Mouse (Mus musculus) thymus, postnatal 36 days (tissue): ENCODE results near the gene Qk.

Source experiments
- DNase-seq, 2 experiments: peaks; one replicate each; pipeline ENCODE4 v3.0.0; 2022; ENCODE audit warnings: mixed read lengths in 2 of 2

Qk gene

DNA sequence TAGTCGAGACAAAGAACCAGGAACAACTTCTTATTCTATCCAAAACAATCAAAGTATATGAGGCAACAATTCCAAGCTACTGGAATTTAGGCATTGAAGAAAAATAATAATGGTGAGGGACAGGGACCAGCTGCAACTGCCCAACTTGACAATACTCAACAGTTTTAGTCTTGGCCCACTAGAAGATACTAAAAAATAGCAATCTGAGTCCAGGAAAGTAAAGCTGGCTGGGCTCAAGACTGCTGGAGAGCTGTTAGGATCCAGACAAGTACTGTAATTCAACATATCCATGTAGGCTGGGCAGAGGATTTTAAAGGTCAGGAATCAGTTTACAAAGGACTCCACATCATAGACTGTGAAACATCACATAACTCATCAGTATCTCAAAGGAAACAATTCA lies 79.6 kb downstream of the Qk start:
- DNase-seq, result no peak

GRCm38 (mm10) chr17:10236595-10236994 lies 83.1 kb downstream of the Qk start:
- DNase-seq, result no peak

- DNase-seq, result no peak
Measured at GRCm38 (mm10) chr17:10232406-10232805, 87.2 kb downstream of the Qk start.

DNA sequence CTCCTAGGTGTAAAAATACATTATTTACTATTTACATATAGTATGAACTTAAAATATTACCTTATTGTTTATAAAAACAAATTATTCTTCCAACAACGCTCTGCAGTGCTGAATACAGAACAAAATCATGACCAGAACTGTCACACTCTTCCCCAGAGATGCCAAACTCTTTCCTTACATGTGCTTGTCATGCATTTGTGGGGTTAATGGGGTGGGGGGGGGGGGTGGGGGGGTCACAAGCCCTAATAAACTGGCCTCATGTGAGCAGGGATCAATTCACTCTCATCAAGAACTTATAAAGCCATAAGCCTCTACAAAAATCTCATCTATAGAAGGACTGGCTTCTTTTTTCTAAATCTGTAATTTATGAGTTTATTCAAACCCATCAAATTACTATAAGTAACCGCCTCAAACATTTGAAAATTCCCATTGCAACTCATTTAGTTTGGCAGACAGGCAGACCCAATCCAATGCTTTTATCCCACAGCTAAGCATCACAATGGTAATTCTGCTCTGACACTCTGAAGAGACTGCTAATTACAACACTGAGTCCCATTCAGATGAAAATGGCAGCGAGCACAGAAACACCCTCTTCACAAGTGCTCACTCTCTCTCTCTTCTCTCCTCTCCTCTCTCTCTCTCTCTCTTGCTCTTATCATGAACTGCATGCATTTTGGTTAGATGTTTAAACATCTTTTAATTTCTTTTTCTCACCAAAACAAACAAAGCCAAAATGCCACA lies 91.7 kb downstream of the Qk start:
- DNase-seq, result no peak

DNA sequence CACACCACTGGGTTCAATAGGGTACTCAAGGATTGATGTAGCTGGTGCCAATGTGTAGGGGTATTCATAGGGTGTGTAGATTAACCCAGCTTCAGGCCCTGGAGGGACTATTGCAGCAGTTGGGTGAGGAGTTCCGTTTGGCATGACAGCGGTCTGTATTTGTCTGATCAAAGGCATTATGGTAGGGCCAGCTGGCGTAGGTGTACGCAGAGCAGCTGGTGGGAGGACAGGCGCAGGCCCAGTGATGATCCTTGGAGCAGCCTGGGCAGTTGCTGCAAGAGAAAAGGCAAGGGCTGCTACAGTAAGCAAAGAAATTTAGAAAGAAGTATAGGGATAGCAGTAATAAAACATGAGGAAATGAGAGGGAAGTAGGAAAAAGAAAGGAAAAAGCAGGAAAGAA lies 103.5 kb downstream of the Qk start:
- DNase-seq, result no peak

DNA sequence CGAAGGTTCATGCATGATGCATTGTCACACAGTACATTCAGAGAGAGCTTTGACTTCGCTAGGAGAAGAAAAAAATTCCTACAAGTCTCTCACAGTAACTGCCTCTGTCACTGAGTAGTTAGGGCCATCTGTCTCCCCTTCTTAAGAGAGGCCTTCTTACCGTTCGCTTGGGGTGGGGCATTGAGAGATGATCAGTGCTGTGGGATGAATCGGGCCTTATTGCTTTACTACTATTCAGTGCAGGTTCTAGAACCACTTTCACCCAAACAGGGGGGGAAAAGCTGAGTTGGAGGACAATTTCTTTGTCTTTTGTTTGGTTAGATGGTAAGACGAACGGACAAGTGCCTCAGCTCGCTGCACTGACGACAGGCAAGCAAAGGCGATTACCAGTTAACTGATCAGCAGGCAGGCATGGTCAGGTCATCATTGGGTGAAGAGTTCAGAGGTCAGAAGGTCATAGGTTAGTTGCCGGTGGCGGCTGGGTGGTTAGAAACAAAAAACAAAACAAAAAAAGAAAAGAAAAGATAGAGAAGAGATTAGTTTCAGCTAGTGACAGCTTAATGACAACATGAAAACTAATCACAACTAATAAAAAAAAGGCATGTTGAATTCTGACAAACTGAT lies 110.4 kb downstream of the Qk start:
- no peak for DNase-seq

DNA sequence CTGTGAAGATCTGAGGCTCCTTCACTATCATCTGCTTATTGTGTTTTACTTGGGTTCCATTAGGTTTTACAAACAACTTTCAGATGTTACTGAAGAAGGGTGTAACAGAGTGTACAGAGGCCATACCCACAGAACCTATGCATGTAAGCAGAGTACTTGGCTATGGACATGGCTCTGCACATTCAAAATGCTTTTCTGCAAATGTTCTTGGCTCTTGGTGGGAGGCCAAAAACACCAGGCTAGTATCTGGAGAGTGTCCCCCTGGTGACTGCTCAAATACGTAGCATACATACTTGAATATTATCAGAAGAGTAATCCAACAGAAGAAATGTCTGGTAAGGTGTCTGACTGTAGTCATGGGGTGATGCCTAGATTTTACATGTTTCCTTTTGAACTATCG lies 121.0 kb downstream of the Qk start:
- DNase-seq, result no peak

DNA sequence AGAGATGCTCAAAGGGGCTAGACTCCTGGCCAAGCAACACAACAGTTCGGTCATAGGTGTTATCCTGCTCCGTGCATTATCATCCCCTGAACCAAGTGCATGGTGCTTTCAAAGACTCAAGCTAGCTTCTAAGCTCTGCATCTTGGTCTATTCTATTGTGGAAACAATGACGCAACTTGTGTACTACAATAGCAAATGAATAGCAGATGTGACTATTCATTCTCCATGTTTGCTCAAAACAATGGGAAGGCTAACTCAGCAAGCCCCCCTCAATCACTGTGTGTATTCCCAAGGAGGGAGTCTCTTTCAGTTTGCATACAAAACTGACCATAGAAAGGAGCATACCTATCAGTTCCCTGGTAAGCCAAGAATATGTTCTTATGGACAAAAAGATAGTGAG lies 121.4 kb downstream of the Qk start:
- no peak for DNase-seq

GRCm38 (mm10) chr17:10195703-10196102 lies 124.0 kb downstream of the Qk start:
- DNase-seq, result no peak

DNA sequence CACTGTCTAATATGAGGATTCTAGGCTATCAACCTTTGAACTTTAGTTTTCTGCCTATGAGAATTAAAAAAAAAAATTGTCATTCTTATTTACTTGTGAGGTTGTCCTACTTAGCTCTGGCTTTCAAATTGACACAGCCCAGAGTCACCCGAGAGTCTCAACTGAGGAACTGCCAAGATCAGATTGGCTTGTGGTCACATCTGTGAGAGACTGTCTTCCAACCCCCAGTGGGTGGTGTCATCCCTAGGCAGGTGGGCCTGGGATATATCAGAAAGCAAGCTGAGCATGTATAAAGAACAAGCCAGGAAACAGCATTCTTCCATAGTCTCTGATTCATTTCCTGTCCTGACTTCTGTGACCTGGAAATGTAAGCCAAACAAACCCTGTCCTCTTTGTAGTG lies 128.8 kb downstream of the Qk start:
- no peak for DNase-seq

- no peak for DNase-seq
Measured at GRCm38 (mm10) chr17:10188481-10188880, 131.2 kb downstream of the Qk start.

DNA sequence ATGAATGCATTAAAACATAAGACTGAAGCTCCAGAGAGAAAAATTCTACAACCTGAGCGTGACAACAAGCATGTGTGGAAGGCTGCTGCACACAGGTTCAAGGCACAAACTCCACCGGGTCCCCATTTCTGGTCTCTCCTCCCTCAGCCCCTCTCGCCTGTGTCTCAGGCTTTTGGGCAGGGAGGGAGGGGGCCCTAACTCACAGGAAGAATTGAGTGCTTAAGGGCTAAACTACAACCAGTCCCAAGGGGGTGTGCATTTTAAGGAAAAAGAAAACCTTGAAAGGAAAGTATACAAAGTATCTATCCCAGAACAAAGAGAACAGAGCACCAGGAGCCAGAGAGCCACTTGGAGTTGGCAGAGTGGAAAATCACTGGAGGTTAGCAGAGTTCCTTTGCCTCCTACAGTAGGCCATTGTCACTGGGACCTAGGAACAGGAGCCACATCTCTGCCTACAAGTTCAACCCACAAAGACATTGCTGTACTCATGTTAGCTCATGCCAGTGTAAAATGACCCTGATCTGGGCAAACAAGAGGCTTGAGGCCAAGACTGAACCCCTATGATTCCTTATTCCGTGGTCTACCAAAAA lies 132.1 kb downstream of the Qk start:
- DNase-seq, result no peak

- DNase-seq, result no peak
Measured at GRCm38 (mm10) chr17:10181761-10182160, 137.9 kb downstream of the Qk start.

- no peak for DNase-seq
Measured at GRCm38 (mm10) chr17:10177096-10177495, 142.6 kb downstream of the Qk start.

DNA sequence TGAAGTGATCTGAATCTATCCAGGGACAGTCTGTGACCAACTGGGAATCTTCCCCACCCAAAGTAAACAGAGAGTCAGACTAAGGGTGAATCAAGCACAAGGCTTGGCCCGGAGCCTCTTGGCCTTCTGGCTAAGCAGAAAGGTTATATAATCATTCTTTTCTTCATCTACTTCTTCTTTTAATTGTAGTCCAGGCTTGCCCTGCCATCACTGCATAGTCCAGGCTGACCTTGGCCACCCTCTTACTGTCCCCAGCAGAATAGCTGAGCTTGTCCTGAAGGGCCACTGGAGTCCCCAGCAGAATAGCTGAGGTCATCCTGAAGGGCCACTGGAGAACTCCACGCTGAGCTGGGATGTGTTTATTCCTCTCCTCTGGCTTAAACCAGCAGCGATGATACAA lies 158.4 kb downstream of the Qk start:
- DNase-seq, result no peak

DNA sequence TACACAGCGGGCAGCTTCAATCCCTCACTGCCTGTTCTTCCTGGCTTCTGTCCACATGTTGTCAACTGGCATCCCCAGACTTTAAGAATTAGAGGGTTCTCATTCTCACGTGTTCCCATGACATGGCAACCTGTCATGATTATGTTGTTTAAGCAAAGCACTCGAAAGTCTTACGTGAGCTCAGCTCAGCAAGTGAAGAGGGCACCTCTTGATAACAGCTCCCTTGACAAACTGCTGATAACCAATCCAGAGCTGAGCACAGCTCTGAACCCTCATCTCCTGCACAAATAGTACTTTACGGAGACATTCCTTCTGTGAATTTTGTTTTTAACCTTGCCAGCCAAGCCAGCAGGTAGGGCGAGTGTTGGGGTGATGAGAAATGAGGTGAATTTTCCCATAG lies 159.2 kb downstream of the Qk start:
- DNase-seq, result no peak

DNA sequence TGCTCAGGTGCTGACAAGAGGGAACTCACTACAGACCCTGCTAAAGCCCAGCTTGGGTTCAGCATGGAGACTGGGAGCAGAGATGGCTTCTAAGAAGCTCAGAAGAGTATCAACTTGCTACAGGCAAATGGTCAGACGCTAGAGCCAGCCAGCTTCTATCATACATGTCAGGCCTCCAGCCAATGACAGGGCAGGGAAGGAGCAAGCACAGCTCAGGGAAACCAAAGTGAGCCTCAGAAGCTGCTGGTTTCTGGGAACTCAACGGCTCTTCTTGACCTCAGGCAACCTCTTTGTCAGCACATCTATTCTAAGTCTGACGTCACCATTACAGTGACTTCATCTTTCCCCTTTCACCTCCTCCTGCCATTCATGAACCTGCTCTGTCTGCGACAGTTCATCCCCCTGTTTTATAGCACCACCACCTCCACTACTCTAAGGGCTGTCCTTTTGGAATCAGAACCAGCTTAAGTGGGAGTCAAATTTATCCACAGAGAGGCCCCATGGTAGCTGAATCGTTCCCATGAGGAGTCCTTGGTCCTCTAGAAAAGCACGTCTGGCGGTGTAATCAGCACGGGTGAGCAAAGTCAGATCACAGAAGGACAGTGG lies 166.7 kb downstream of the Qk start:
- no peak for DNase-seq
